Mouse (Mus musculus): ENCODE measurements around the gene Morc1.

The Morc1 gene

DNA sequence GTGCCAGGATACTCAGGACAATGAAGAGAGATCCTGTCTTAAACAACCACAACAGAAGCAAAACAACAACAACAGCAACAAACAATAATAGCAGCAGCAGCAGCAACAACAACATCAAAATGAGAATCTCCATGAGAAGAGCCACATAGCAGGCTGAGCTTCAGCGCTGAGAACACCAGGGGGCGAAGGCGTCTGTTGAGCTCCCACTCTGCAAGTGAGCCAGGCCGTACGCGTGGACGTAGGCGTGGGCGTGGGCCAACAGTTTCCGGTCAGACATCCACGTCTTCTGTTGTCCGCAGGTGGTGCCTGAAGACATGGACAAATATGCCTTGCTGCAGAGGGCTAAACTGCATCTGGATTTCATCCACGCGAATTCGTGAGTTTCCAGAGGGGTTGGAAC, at the start of gene Morc1:
Gene Morc1 (plus strand): TSS at position 211 of the 400 bp plus-strand sequence.
- DNase-seq (ENCODE audit: low read depth), result no peak

DNA sequence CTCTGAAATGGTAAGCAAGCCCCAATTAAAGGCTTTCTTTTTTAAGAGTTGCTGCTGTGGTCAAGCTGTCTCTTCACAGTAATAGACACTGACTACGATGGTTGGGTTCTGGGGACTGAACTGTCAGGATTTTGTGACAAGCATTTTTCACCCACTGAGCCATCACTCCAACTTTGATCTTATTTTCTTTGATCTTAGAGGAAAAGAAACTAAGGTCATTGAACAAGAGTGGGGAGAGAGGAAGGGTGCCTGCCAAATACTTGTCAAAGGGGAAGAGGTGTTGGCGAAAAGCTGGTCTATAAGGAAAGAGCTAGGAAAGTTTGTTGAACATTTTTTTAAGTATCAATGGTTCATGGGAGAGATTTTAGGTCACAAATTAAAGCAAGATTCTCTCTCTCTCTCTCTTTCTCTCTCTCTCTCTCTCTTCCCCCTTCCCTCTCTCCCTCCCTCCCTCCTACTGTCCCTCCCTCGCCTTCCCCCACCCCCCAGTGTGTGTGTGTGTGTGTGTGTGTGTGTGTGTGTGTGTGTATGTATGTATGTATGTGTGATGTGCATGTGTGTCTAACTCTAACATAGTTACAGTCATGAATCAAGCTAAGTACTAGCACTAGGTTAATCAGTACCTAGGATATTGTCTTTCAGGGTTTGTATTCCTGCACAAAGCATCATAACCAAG, 47.3 kb upstream of the Morc1 start:
- no peak for DNase-seq (ENCODE audit: low read depth)

DNA sequence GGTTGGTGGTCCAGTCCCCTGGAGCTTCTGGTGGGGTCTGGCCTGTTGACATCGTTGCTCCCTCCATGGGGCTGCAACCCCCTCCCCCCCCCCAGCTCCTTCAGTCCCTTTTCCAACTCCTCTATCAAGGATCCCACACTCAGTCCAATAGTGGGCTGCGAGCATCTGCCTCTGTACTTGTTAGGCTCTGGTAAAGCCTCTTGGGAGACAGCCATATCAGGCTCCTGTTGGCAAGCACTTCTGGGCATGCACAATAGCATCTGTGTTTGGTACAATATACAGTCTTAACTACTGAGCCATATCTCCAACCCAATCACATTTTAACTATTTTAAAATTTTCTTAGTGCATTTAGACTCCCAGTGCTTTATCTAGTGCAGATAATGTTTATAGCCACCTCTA, 44.1 kb upstream of the Morc1 start:
- DNase-seq (ENCODE audit: low read depth), result no peak

DNA sequence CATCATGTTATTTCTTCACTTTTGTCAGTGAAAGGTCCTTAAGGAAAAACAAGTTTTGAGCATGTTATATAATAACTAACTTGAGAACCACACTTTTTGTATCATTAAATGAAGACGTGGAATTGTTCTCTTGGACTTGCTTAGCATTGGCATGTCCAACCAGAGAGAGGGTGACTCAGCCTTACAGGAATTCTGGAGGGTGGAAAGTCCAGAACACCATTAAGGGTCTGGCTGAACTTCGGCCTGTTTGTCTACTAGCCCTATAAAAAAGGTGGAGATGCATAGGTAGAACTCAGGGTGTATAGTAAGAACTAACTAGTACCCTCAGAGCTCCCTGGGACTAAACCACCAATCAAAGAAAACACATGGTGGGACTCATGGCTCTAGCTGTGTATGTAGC, 35.8 kb upstream of the Morc1 start:
- no peak for DNase-seq (ENCODE audit: low read depth)

DNA sequence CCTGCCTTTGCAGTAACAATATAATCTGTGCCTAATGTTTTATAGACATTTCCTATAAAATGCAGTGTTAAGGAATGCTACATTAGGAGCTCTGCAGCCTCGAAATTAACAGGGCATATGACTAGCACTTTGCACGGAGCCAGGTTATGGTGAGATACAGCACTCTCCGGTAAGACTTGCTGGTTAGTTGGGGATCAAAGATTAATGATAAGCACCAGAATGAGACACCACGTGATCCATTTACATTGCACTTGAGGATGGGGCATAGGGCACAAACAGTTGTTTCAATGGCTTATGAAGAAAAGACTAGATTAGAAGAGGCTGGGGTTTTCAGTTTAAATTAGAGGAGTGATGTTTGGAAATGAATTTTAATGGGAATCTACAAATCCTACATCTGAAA, 28.1 kb upstream of the Morc1 start:
- no peak for DNase-seq (ENCODE audit: low read depth)

DNA sequence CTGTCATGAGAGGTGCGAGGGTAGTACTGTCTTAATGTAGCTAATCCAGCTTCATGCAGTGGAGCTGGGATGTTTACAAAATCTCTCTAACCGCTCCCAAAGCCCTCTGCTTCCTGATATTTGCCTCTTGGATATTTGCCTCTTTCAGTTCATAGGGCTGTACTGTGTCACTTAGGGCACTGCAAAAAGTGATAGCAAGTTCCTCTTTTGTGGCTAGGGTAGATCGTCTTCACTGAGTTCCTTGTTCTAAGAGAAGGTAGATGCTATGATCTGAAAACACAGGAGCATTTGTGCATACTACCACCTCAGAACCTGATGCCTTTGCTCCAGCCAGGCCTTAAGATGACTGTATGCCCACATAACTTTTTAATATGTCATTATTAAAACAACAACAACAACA, 27.6 kb upstream of the Morc1 start:
- peak; percentile 8 for DNase-seq (ENCODE audit: low read depth)

DNA sequence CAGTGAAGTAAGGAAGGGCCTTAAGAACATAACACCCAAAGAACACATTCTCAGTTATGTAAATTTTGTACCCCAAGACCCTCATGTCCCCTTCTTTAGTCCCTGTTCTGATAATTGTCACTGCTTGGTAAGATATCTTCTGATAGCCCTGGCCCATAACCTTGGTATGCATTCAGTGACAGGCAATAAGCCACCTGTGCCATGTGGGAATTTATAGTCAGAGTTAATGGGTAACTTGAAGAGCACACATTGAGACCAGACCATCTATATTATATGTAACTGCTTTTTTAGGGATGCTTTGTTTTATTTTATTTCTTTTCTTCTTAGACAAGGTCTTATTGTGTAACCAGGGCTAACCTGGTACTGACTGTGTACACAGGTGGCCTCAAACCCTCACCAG, 27.0 kb upstream of the Morc1 start:
- no peak for DNase-seq (ENCODE audit: low read depth)

DNA sequence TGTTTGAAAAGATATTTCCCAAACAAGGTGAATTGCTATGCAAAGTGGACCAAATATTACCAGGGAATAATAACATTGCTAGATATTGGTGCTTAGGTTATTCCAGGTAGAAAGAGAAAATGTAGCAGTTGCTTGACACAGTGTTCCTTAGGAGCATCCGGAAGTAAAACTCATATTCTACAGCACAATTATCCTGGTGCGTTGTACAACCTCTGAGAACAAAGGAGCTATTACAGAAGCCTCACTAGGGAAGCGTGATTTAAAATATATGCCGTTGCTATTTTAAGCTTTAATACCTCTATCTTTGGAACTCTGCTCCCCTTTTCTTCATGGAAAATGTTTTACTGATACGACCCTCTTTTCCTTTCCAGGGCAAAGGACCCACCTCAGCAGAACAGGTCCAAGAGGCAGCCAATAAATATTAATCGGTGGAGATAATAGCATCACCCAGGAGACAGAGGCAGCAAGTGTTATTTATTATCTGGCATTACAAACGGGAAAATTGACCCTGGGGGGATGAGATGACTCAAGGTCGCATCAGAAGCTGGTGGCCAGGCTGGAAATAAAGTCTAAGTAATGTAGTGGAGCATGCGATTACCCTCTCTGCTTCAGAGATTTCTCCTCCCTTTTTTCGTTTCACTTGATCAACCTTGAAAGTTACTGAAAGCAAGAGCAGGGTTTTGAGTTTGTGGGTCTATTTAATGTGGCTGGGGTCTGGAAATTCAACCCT, 25.2 kb upstream of the Morc1 start:
- no peak for DNase-seq (ENCODE audit: low read depth)

DNA sequence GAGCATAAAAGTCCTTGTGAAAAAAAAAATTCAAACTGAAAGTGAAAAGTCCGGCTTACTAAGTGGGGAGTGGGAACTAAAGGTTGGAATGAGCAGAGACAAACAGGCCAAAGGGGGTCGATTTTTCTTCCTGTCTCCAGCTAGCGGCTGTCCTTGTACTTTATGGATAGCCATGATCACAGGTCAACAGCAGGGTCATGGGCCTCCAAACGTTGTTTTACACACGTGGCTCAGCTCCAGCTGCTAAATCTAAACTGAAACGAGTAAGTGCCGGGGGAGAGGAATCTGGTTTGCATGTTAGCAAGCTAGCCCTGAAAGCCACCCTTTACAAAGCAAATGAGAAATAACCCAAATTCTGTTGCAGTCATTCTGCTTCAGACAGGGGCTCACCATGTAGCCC, 21.5 kb upstream of the Morc1 start:
- no peak for DNase-seq (ENCODE audit: low read depth)

DNA sequence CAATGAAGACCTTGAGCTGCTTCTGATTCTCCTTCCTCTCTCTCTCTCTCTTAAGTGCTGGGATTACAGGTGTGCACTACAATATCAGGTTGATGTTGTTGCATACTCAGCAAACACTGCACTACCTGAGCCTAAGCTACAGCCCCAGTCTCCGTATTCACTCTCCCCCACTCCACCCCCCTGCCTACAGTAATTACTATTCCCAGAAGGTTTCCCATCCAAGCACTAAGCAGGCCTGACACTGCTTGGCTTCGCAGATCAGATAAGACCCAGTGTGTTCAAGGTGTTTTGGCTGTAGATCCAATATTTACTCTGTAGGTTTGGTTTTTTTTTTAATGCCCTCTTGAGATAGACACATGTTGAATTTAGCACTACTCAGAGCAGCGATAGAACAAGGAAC, 20.9 kb upstream of the Morc1 start:
- no peak for DNase-seq (ENCODE audit: low read depth)

DNA sequence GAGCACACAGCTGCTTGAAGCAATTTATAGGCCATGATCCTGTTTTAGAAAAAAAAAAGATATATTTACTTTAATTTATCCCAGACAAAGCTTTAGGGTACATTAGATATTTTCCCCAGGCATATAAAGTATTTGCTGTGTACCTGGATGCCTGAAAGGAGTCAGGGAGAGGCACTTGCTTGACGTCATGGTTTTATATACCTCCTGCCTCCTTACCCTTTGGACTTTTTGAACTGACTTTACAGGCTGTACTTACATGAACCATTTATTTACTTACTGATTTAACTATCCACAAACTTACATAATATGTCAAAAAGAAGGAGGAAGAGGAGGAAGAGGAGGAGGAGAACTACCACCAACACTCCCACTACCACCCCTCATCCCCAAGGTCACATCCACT, 18.8 kb upstream of the Morc1 start, which contains the start of gene Gm5485:
Gene Gm5485 (minus strand): TSS at position 171 of the 400 bp plus-strand sequence.
- DNase-seq (ENCODE audit: low read depth), result no peak

DNA sequence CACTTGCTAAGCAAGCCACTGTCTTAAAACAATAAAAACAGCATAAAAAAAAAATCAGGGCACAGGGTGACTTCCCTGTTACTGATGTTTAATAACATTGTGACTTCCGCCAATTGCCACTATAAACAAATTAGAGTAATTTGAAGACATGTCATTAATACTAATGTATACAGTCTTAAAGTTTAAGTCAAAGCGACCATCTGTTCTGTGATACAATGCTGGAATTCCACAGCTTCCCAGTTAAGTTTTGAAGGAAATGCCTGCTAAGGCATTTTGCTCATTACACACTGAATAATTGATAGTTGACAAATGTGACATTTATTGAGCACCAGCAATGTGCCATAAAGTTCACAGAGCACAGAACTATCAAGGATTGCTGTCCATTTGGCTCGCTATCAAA, 12.5 kb upstream of the Morc1 start:
- DNase-seq (ENCODE audit: low read depth), result no peak

DNA sequence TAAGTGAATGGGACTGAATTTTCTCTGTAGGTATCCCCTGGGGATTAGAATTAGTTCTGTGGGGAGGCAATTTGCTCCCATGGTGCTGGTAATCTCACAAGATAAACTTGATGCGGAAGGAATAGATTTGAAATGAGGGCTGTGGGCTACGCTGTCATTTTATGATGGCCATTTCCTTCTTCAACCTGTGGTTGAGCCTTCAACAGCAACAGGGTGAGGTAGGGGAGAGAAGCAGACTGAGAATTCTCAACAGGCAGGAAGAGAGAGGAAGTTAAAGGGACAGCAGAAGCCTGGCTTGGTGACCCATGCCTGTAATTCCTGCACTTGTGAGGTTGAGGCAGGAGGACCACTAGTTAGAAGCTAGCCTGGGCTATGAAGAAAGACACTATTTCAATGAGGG, 12.0 kb upstream of the Morc1 start:
- DNase-seq (ENCODE audit: low read depth), result no peak

DNA sequence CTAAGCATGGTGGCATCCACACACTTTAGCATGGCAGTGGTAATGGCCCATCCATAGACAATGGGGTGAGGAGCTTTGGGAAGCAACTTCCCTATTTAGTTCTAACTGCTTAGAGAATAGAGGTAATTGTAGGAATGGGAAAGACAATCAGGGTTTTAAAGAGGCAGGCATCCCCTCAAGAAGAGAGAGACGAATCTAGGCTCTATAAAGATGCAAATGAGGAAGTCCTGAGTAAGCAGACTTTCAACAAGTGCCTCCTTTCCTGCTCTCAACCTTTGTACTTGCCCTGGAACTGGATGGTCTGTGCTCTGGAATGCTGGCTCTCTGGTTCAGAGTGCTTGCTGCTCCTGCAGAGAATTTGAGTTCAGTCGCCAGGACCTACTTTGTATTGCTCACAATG, 8.5 kb upstream of the Morc1 start:
- no peak for DNase-seq (ENCODE audit: low read depth)

DNA sequence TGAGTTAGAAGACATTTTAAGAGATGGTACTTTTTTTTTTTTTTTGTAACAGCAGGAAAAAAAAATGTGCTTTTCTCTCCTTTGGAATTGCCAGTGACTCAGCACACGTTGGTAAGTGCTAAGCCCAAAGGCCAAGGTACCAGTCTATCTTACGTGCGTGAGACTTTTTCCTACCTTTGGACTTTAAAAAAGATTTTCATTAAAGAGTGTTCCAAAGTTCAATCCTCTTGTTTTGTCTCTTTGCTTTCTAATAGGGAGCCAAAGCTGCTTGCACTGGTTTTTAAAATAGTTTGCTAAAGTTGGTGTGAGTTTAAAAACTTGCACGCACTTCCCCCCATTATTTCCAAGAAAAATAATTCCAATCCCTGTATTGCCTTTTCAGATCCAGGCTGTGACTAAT, 7.0 kb upstream of the Morc1 start:
- no peak for DNase-seq (ENCODE audit: low read depth)

DNA sequence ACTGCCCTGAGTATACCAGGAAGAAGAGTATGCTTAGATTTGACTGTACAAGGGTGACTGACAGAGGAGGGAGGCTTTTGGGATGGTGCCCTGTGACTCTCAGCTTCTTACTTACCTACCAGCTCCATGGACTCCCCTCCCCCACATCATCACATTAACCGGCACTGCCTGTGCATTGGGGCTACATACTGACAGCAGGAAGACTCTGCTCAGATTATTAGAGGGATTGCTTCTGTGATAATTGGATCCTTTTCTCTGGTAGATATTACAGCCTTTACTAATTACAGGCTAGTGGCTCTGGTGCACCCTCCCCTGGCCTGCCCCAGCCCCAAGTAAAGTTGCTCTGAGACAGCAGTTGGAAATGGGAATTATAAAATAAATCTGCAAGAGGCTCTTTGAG, 1.6 kb upstream of the Morc1 start:
- DNase-seq (ENCODE audit: low read depth), result no peak

DNA sequence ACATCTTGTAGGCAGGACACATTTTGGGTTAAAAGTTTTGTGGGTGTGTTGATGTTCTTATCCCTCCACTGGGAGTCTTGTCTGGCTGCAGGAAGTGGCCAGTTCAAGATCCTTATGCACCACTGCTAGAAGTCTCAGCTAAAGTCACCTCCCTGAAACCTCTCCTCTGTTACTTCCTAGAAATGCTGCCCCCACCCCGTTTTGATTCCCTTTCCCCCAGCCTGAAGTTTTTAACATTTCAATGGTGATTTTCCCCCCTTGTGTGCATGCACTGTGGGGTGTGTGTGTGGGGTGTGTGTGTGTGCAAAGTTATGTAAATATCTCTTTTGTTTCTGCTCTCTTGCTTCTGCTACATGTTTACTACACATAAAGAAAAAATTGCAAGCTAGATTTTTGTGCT, 4.4 kb downstream of the Morc1 start:
- DNase-seq (ENCODE audit: low read depth), result no peak

DNA sequence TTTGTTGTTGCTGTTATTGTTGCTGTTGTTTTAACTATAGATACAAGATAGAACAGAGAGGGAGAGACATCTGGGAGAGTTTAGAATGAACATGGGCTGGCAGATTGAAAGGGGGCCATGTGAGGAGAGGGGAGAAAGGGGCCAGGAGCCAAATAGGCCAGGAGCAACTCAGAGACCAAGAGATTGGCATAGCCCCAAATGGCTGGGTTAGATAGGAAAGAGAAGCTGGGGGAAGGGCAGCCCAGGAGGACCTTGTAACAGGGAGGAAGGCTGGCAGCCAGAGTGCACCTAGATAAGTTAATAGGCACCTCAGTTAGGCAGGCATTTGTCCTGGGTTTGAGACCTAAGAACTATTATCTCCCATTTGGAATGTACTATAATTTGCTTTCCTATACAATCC, 6.4 kb downstream of the Morc1 start:
- DNase-seq (ENCODE audit: low read depth), result no peak

DNA sequence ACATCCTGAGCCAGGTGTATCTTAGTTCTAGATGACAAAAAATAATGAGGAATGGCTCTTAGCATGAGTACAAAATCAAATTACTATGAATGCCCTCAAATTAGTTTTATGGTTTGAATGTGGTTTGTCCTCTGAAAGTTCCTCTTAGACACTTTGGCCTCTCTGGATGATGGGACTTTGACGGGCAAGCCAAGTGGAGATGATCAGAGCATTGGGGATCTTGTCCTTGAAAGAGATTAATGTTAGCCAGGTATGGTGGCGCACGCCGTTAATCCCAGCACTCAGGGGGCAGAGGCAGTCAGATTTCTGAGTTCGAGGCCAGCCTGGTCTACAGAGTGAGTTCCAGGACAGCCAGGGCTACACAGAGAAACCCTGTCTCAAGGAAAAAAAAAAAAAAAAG, 13.6 kb downstream of the Morc1 start:
- no peak for DNase-seq (ENCODE audit: low read depth)

DNA sequence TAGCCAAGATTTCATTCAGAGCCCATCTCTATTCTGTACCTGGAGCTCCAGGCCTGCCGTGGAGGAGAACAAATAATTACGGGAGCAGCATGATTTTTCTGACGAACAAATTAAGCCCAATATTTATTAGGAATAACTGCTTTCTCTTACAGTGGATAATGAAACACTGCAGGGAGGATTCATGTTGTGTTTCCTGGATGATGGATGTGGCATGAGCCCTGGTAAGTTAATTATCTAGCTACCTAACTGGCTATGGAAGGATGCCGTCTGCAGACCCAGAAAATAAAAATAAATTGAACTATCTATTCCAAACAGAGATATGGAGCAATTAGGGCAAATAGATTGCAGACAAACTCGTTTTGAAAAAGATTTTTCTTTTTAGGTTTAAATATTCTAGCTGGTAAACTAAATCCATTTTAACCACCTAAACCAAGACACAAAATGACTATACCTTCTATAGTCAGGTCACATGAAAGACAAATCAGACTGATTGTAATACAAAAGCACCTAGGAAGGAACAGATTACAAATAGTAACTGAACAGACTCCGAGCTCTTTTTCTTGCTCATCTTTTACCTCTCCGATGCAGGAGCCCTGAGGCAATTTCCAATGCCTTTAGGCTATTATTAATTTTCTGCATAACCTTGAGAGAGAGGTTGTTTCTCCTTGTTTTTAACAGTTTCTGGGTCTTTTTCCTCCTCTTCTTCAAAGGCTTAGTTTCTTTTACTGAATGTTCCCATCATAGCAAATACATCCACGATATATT, 15.3 kb downstream of the Morc1 start:
- no peak for DNase-seq (ENCODE audit: low read depth)

DNA sequence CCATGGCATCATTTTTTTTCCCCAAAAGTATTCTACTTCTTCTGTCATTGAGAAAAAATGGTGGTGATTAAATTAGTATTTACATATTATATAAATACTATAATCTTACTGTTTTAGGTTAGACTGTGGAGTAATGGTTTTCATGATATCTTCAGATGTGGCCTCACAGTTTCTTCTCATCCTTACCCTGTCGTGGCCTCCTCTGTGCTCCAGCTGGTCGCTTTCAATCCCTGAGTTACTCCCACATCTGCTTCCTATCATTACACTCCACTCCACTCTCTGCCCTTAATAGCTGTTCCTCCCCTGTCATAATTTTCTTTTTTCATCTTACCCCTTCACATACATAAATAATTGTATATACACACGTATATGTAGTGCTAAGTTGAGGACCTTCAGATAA, 22.2 kb downstream of the Morc1 start:
- no peak for DNase-seq (ENCODE audit: low read depth)

DNA sequence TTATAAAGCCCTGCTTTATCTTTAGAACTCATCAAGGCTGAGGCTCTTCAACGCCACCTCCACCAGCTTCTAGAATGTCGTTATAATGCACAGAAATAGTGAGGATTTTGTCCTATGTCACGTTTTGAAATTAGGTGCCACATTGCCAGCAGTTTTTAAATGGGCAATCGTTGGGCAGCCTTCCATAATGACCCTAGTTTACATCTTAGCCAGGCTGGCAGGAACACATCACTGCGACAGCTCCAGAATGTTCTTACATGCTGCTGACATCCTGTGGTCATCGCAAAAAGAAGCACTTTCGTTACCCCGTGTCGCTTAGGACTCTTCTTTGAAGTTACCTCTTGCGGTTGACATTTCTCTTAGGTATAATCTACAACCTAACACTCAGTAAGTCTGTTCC, 42.4 kb downstream of the Morc1 start:
- no peak for DNase-seq (ENCODE audit: low read depth)
